Mouse (Mus musculus): ENCODE data around the gene Zdhhc15. TPM values are rescaled to one million over a fixed set of nuclear protein-coding genes. Genes with fewer than 3 reads are reported as not detected.
A peak's percentile ranks its signal among the peaks of the same experiment; 100 is the strongest.
"Not testable (repeated sequence)": the region's sequence is repeated elsewhere in the genome, so short reads cannot be mapped to it uniquely, and the experiment has no call there.

Zdhhc15 gene
- polyA plus RNA-seq (2012; fragmentation: generic; extraction: Trizol), result 0.57 TPM
- long read RNA-seq, experiment 1, result 0 reads
- long read RNA-seq, experiment 2, full-length matches to known transcripts, result 2 of 3 reads
- long read RNA-seq, experiment 2, partial matches to known transcripts, result 0 of 3 reads
- long read RNA-seq, experiment 2, other reads (novel, unspliced or antisense), result 1 of 3 reads

GRCm38 (mm10) chrX:104670757-104671549 lies at the start of gene Zdhhc15:
TSS of gene Zdhhc15 (minus strand) at chrX:104671064.
- no peaks in the 10 kb centered on the region for H3K79me2 ChIP-seq (ENCODE audit: control insufficient read depth, insufficient read depth)
- TF ChIP-seq CEBPB (IDR thresholded peaks at IDR 0.05; ENCODE audit: low read depth), result no peak
- TF ChIP-seq FOSL1 (IDR thresholded peaks at IDR 0.05; ENCODE audit: insufficient read depth, low read length, poor library complexity, severe bottlenecking), result no peak
- TF ChIP-seq CTCF (IDR thresholded peaks at IDR 0.05; ENCODE audit: control insufficient read depth, insufficient read depth, insufficient read length), result no peak
- no peak for TF ChIP-seq USF1 (IDR thresholded peaks at IDR 0.05; ENCODE audit: low read depth)
- no peak for TF ChIP-seq MAX (IDR thresholded peaks at IDR 0.05)
- no peak for TF ChIP-seq MYOG (IDR thresholded peaks at IDR 0.05; ENCODE audit: control insufficient read depth, extremely low read depth, insufficient read length)
- TF ChIP-seq MYOD1 (IDR thresholded peaks at IDR 0.05; ENCODE audit: control insufficient read depth, insufficient read length, low read depth), result no peak
- peak within 1 kb of the TSS; percentile 6 for H3K4me3 ChIP-seq (ENCODE audit: insufficient read depth, poor library complexity, severe bottlenecking)
- no peak within 1 kb of the TSS for H3ac ChIP-seq (ENCODE audit: control insufficient read depth, insufficient read length, low read depth)
- no peaks in the 10 kb centered on the region for H3K79me3 ChIP-seq (ENCODE audit: low read depth)
- H3K27me3 ChIP-seq (ENCODE audit: control insufficient read depth, insufficient read depth, insufficient read length), result no peaks in the 10 kb centered on the region
- no peaks in the 10 kb centered on the region for H3K36me3 ChIP-seq (ENCODE audit: control insufficient read depth, insufficient read depth)

- TF ChIP-seq MYOD1 (IDR thresholded peaks at IDR 0.05; ENCODE audit: control insufficient read depth, insufficient read length, low read depth) (peak; percentile 52), CTCF (IDR thresholded peaks at IDR 0.05; ENCODE audit: control insufficient read depth, insufficient read depth, insufficient read length) (no peak)
- Histone ChIP-seq H3K79me2 (ENCODE audit: control insufficient read depth, insufficient read depth) (no peaks in the 10 kb centered on the region), H3K27me3 (ENCODE audit: control insufficient read depth, insufficient read depth, insufficient read length) (no peaks in the 10 kb centered on the region), H3K4me3 (ENCODE audit: insufficient read depth, poor library complexity, severe bottlenecking) (no peak overlapping the region), H3ac (ENCODE audit: control insufficient read depth, insufficient read length, low read depth) (no peak overlapping the region), H3K79me3 (ENCODE audit: low read depth) (no peaks in the 10 kb centered on the region), H3K36me3 (ENCODE audit: control insufficient read depth, insufficient read depth) (no peaks in the 10 kb centered on the region)
Measured at GRCm38 (mm10) chrX:104707935-104708334, 37.1 kb upstream of the Zdhhc15 start.

DNA sequence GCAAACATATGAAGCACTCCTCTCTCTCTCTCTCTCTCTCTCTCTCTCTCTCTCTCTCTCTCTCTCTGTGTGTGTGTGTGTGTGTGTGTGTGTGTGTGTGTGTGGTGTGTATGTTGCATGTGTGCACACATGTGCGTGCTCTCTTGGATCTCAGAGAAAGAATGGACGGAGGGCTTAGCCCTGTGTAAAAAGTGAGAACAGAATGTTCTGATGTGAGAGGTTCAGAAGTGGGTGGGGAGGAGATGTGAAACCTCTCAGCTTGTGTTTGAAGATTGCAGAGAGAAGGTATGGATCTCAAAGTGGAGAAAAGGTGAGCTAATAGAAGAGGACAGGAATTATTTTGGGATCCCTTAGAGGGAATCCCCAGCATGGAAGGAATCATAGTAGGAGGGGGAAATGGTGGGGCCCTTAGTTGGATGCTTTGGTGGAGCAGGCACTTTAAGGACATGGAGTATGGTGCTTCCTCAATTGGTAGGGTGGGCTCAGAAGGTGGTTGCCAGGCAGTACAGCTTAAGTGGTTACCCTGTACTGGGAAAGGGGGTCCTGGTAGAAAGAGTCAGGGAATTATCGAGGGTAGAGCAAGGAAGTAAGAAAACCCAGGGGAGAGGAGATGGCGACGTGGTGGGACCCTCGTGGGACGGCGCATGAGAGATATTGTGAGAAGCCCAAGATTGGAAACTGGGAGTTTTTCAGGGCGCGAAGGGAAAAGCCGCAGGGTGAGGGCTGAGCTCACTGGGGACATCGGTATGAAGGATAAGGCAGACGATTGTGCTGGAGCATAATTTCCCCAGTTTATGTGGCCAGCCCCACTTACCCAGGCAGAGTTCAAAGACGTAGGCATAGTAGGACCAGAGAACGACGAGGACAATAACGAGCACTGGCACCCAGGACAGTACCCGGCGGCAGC lies 761 bp downstream of the Zdhhc15 start:
- Histone ChIP-seq H3K79me2 (ENCODE audit: control insufficient read depth, insufficient read depth) (no peaks in the 10 kb centered on the region), H3K4me3 (ENCODE audit: insufficient read depth, poor library complexity, severe bottlenecking) (peak overlapping the region; percentile 6), H3K79me3 (ENCODE audit: low read depth) (no peaks in the 10 kb centered on the region), H3ac (ENCODE audit: control insufficient read depth, insufficient read length, low read depth) (no peak overlapping the region), H3K27me3 (ENCODE audit: control insufficient read depth, insufficient read depth, insufficient read length) (no peaks in the 10 kb centered on the region), H3K36me3 (ENCODE audit: control insufficient read depth, insufficient read depth) (no peaks in the 10 kb centered on the region)
- no peak for TF ChIP-seq MYOG (IDR thresholded peaks at IDR 0.05; ENCODE audit: control insufficient read depth, extremely low read depth, insufficient read length)
- no peak for TF ChIP-seq FOSL1 (IDR thresholded peaks at IDR 0.05; ENCODE audit: insufficient read depth, low read length, poor library complexity, severe bottlenecking)
- TF ChIP-seq MAX (IDR thresholded peaks at IDR 0.05), result no peak
- no peak for TF ChIP-seq USF1 (IDR thresholded peaks at IDR 0.05; ENCODE audit: low read depth)
- no peak for TF ChIP-seq CTCF (IDR thresholded peaks at IDR 0.05; ENCODE audit: control insufficient read depth, insufficient read depth, insufficient read length)
- no peak for TF ChIP-seq CEBPB (IDR thresholded peaks at IDR 0.05; ENCODE audit: low read depth)
- no peak for TF ChIP-seq MYOD1 (IDR thresholded peaks at IDR 0.05; ENCODE audit: control insufficient read depth, insufficient read length, low read depth)

DNA sequence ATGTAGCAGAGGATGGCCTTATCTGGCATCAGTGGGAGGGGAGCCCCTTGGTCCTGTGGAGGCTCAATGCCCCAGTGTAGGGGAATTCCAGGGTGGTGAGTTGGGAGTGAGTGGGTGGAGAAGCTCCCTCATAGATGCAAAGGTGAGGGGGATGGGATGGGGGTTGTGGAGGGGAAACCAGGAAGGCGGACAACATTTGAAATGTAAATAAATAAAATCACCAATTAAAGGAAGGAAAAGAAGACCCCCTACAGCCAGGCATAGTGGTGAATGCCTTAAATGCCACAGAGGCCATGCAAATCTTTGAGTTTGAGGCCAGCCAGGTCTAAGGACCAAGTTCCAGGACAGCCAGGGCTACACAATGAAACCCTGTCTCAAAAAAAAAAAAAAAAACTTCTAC lies 13.9 kb downstream of the Zdhhc15 start:
- no peak overlapping the region for H3K4me3 ChIP-seq (ENCODE audit: insufficient read depth, poor library complexity, severe bottlenecking)
- no peaks in the 10 kb centered on the region for H3K79me2 ChIP-seq (ENCODE audit: control insufficient read depth, insufficient read depth)
- no peaks in the 10 kb centered on the region for H3K36me3 ChIP-seq (ENCODE audit: control insufficient read depth, insufficient read depth)
- no peaks in the 10 kb centered on the region for H3K27me3 ChIP-seq (ENCODE audit: control insufficient read depth, insufficient read depth, insufficient read length)
- no peaks in the 10 kb centered on the region for H3K79me3 ChIP-seq (ENCODE audit: low read depth)
- H3ac ChIP-seq (ENCODE audit: control insufficient read depth, insufficient read length, low read depth), result no peak overlapping the region
- no peak for TF ChIP-seq MYOG (IDR thresholded peaks at IDR 0.05; ENCODE audit: control insufficient read depth, extremely low read depth, insufficient read length)
- no peak for TF ChIP-seq CEBPB (IDR thresholded peaks at IDR 0.05; ENCODE audit: low read depth)
- TF ChIP-seq MYOD1 (IDR thresholded peaks at IDR 0.05; ENCODE audit: control insufficient read depth, insufficient read length, low read depth), result no peak
- TF ChIP-seq CTCF (IDR thresholded peaks at IDR 0.05; ENCODE audit: control insufficient read depth, insufficient read depth, insufficient read length), result no peak
- TF ChIP-seq USF1 (IDR thresholded peaks at IDR 0.05; ENCODE audit: low read depth), result no peak
- no peak for TF ChIP-seq MAX (IDR thresholded peaks at IDR 0.05)
- TF ChIP-seq FOSL1 (IDR thresholded peaks at IDR 0.05; ENCODE audit: insufficient read depth, low read length, poor library complexity, severe bottlenecking), result no peak

DNA sequence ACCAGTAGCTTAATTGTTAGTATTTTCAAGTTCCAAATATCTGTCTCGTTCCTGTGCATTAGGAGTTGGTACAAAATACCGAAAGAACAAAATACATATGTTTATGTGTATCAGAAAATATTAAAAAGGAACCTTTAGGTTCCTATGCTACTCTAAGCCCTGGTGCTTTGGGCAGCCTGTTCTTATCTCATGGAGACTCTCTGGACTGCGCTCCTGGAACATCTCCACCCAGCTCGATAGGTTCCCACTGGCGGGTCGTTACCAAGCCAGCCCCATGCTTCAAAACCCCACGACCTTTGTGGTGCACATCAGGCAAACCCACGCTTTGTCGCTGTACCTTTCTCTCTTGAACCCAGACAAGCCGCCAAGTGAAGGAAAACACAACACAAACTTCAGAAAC lies 58.3 kb downstream of the Zdhhc15 start:
- Histone ChIP-seq H3K27me3 (ENCODE audit: control insufficient read depth, insufficient read depth, insufficient read length) (no peaks in the 10 kb centered on the region), H3K36me3 (ENCODE audit: control insufficient read depth, insufficient read depth) (no peaks in the 10 kb centered on the region), H3ac (ENCODE audit: control insufficient read depth, insufficient read length, low read depth) (no peak overlapping the region), H3K79me3 (ENCODE audit: low read depth) (no peaks in the 10 kb centered on the region), H3K79me2 (ENCODE audit: control insufficient read depth, insufficient read depth) (no peaks in the 10 kb centered on the region), H3K4me3 (ENCODE audit: insufficient read depth, poor library complexity, severe bottlenecking) (no peak overlapping the region)
- TF ChIP-seq MYOD1 (IDR thresholded peaks at IDR 0.05; ENCODE audit: control insufficient read depth, insufficient read length, low read depth) (no peak), CTCF (IDR thresholded peaks at IDR 0.05; ENCODE audit: control insufficient read depth, insufficient read depth, insufficient read length) (no peak), FOSL1 (IDR thresholded peaks at IDR 0.05; ENCODE audit: insufficient read depth, low read length, poor library complexity, severe bottlenecking) (no peak), MYOG (IDR thresholded peaks at IDR 0.05; ENCODE audit: control insufficient read depth, extremely low read depth, insufficient read length) (no peak), CEBPB (IDR thresholded peaks at IDR 0.05; ENCODE audit: low read depth) (no peak), USF1 (IDR thresholded peaks at IDR 0.05; ENCODE audit: low read depth) (no peak), MAX (IDR thresholded peaks at IDR 0.05) (no peak)

DNA sequence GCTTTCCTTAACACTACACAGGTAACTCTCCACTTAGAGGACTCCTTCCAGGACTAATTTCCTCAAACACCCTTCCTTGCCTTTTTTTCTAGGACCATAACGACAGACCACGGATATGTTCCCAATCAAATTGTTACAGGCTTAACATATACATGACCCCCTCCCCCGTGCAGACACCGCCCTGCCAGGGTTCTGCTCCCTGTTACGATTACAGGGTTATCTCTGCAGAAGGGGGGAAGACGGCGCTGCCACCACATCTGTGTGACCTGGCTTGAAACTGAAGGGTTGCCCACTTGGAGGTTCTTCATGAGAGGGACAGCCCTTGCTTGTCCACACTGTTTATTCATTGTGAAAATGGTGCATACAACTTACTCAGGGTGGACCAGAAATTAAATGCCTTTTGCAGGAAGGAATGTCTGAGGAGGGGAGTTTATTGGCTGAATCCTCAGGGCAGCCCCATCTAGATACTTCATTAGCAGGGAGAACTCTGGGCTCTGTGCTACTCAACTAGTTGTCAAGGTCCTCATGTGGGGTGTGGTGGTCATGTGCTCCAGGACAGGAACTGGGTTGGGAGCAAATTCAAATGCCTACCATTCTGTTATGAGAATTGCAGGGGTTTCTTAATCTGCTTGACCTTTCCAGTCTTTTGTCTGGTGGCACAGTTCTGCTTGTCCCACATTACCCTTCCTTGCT lies 67.0 kb downstream of the Zdhhc15 start:
- H3K4me3 ChIP-seq (ENCODE audit: insufficient read depth, poor library complexity, severe bottlenecking); H3K79me3 ChIP-seq (ENCODE audit: low read depth); H3K36me3 ChIP-seq (ENCODE audit: control insufficient read depth, insufficient read depth); H3ac ChIP-seq (ENCODE audit: control insufficient read depth, insufficient read length, low read depth); H3K79me2 ChIP-seq (ENCODE audit: control insufficient read depth, insufficient read depth); H3K27me3 ChIP-seq (ENCODE audit: control insufficient read depth, insufficient read depth, insufficient read length): not testable (repeated sequence)

GRCm38 (mm10) chrX:104602168-104602859 lies 68.5 kb downstream of the Zdhhc15 start:
- not testable (repeated sequence) for H3K79me2 ChIP-seq (ENCODE audit: control insufficient read depth, insufficient read depth); H3K27me3 ChIP-seq (ENCODE audit: control insufficient read depth, insufficient read depth, insufficient read length); H3K4me3 ChIP-seq (ENCODE audit: insufficient read depth, poor library complexity, severe bottlenecking); H3K36me3 ChIP-seq (ENCODE audit: control insufficient read depth, insufficient read depth); H3K79me3 ChIP-seq (ENCODE audit: low read depth); H3ac ChIP-seq (ENCODE audit: control insufficient read depth, insufficient read length, low read depth)
